Mouse (Mus musculus): ENCODE measurements around the gene Ugt1a1. TPM values are rescaled to one million over a fixed set of nuclear protein-coding genes. Genes with fewer than 3 reads are reported as not detected.

Ugt1a1 gene
- polyA plus RNA-seq, 1 experiment from 2014 or later, result not detected

Other genes with a start within 250 kb of the Ugt1a1 start
- gene Usp40, start 203.4 kb upstream of the Ugt1a1 start, polyA plus RNA-seq (2015; fragmentation: Nextera tagmentation; extraction: Ambion mirVana), result 7.5 and 9.2 TPM in 2 replicates
- not detected in 2 replicates for gene Ugt1a10, start 156.6 kb upstream of the Ugt1a1 start, polyA plus RNA-seq (2015; fragmentation: Nextera tagmentation; extraction: Ambion mirVana)
- 0.16 and 0.21 TPM in 2 replicates for gene Ugt1a9, start 141.2 kb upstream of the Ugt1a1 start, polyA plus RNA-seq (2015; fragmentation: Nextera tagmentation; extraction: Ambion mirVana)
- gene Ugt1a8, start 124.1 kb upstream of the Ugt1a1 start, polyA plus RNA-seq (2015; fragmentation: Nextera tagmentation; extraction: Ambion mirVana), result not detected in 2 replicates
- gene Ugt1a7c, start 116.9 kb upstream of the Ugt1a1 start, polyA plus RNA-seq (2015; fragmentation: Nextera tagmentation; extraction: Ambion mirVana), result 1.7 and 1.9 TPM in 2 replicates
- gene Ugt1a6b, start 108.7 kb upstream of the Ugt1a1 start, polyA plus RNA-seq (2015; fragmentation: Nextera tagmentation; extraction: Ambion mirVana), result 2.1 TPM in 2 replicates
- 3.4 and 4.3 TPM in 2 replicates for gene Ugt1a6a, start 77.2 kb upstream of the Ugt1a1 start, polyA plus RNA-seq (2015; fragmentation: Nextera tagmentation; extraction: Ambion mirVana)
- gene Ugt1a5, start 45.9 kb upstream of the Ugt1a1 start, polyA plus RNA-seq (2015; fragmentation: Nextera tagmentation; extraction: Ambion mirVana), result not detected in 2 replicates
- gene Ugt1a2, start 11.4 kb upstream of the Ugt1a1 start, polyA plus RNA-seq (2015; fragmentation: Nextera tagmentation; extraction: Ambion mirVana), result not detected in 2 replicates
- gene Dnajb3, start 6.2 kb upstream of the Ugt1a1 start, polyA plus RNA-seq (2015; fragmentation: Nextera tagmentation; extraction: Ambion mirVana), result 11.3 and 11.4 TPM in 2 replicates
- gene Mroh2a, start 15.0 kb downstream of the Ugt1a1 start, polyA plus RNA-seq (2015; fragmentation: Nextera tagmentation; extraction: Ambion mirVana), result 0.41 TPM in 2 replicates
- gene Hjurp, start 65.7 kb downstream of the Ugt1a1 start, polyA plus RNA-seq (2015; fragmentation: Nextera tagmentation; extraction: Ambion mirVana), result 61.0 and 69.7 TPM in 2 replicates
- gene Trpm8, start 65.7 kb downstream of the Ugt1a1 start, polyA plus RNA-seq (2015; fragmentation: Nextera tagmentation; extraction: Ambion mirVana), result not detected in 2 replicates
- 176 and 187 TPM in 2 replicates for gene Spp2, start 195.0 kb downstream of the Ugt1a1 start, polyA plus RNA-seq (2015; fragmentation: Nextera tagmentation; extraction: Ambion mirVana)

Measured in liver, embryonic 13.5 days (tissue).